Mouse (Mus musculus): ENCODE measurements at regions not wholly inside any gene's neighbourhood (a gene's known extent, or its start where the extent isn't known, plus 50 kb on each side); places are given as distances from the start of the nearest gene placed in this dataset.

DNA sequence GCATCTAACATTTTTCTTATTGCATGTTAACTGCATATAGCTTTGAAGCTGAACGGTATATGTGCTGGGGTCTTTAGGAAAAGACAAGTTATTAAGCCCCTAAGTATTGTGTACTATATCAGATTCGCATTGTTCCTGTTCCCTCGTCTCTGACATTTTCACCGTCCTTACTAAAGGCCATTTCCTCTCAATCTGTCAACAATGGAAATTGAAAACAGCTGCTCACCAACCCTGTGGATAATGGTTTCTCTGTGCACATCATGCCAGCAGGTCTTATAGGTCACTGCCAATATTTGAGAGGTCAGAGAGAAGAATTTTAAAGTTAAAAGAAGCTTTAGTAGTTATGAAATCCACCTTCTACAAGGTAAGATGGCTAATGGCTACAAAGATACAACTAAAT is 797.4 kb upstream of the Impad1 start:
- H3K27ac ChIP-seq (ENCODE audit: low read length), result no peak overlapping the region
- no peak overlapping the region for H3K4me3 ChIP-seq (replicated peaks; ENCODE audit: low read length)
- ATAC-seq, result no peak
- H3K4me1 ChIP-seq (replicated peaks; ENCODE audit: control insufficient read depth, insufficient read depth, low read length), result no peaks in the 10 kb centered on the region
- H3K9me3 ChIP-seq (ENCODE audit: control insufficient read depth, low read length), result no peaks in the 10 kb centered on the region
- H3K4me2 ChIP-seq (ENCODE audit: low read length), result no peak overlapping the region
- H3K36me3 ChIP-seq (ENCODE audit: control insufficient read depth, insufficient read depth), result no peaks in the 10 kb centered on the region
- H3K27me3 ChIP-seq (replicated peaks; ENCODE audit: control insufficient read depth, insufficient read depth, low read length), result no peaks in the 10 kb centered on the region
- 70% methylated on average over 4 of the region's 4 CpGs for WGBS
- no peak overlapping the region for H3K9ac ChIP-seq (replicated peaks; ENCODE audit: low read depth, low read length)

DNA sequence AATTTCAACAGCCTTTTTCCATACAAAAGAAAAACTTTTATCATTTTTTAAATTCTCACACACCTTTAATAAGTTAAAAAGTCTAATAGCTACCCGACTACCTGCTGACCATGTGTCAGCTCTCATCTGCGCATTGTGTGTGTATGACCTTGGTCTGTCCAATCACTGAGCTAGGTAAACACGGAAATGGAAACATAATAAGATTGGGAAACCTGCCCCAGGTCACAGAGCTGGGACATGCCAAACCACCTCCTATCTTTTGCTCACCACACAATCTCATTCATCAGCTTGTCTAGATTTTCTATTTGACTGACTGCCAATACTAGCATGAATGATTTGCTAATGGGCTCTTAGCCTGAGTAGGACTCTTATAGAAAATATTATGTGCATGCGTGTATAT is 794.3 kb upstream of the Impad1 start:
- Histone ChIP-seq H3K4me2 (ENCODE audit: low read length) (no peak overlapping the region), H3K36me3 (ENCODE audit: control insufficient read depth, insufficient read depth) (no peaks in the 10 kb centered on the region), H3K4me1 (replicated peaks; ENCODE audit: control insufficient read depth, insufficient read depth, low read length) (no peaks in the 10 kb centered on the region), H3K27me3 (replicated peaks; ENCODE audit: control insufficient read depth, insufficient read depth, low read length) (no peaks in the 10 kb centered on the region), H3K4me3 (replicated peaks; ENCODE audit: low read length) (no peak overlapping the region), H3K9ac (replicated peaks; ENCODE audit: low read depth, low read length) (no peak overlapping the region), H3K27ac (ENCODE audit: low read length) (no peak overlapping the region), H3K9me3 (ENCODE audit: control insufficient read depth, low read length) (no peaks in the 10 kb centered on the region)
- no peak for ATAC-seq
- WGBS, result 89% methylated on average over 4 of the region's 4 CpGs

DNA sequence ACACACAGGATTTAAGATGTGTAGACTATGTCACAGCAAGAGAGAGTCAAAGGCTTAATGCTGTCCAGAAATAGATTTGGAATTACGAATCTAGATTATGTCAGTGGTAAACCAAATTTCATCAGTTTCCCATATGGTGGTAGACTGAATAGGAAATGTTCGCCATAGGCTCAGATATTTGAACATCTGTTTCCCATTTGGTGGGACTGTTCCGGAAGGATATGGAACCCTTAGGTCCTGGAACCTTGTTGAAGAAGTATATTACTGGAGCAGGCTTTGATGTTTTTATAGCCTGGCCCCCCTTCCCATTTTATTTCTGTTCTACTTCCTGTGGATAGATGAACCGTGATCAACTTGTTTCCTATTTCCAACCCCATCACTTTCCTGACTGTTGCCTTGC is 792.0 kb upstream of the Impad1 start:
- no peak overlapping the region for H3K27ac ChIP-seq (ENCODE audit: low read length)
- no peaks in the 10 kb centered on the region for H3K36me3 ChIP-seq (ENCODE audit: control insufficient read depth, insufficient read depth)
- no peak overlapping the region for H3K9ac ChIP-seq (replicated peaks; ENCODE audit: low read depth, low read length)
- ATAC-seq, result no peak
- H3K27me3 ChIP-seq (replicated peaks; ENCODE audit: control insufficient read depth, insufficient read depth, low read length), result no peaks in the 10 kb centered on the region
- no peak overlapping the region for H3K4me2 ChIP-seq (ENCODE audit: low read length)
- no peaks in the 10 kb centered on the region for H3K4me1 ChIP-seq (replicated peaks; ENCODE audit: control insufficient read depth, insufficient read depth, low read length)
- H3K9me3 ChIP-seq (ENCODE audit: control insufficient read depth, low read length), result no peaks in the 10 kb centered on the region
- no peak overlapping the region for H3K4me3 ChIP-seq (replicated peaks; ENCODE audit: low read length)
- 88% methylated on average over 4 of the region's 4 CpGs for WGBS

GRCm38 (mm10) chr4:5583989-5584677 is 791.0 kb upstream of the Impad1 start:
- H3K36me3 ChIP-seq (ENCODE audit: control insufficient read depth, insufficient read depth), result no peaks in the 10 kb centered on the region
- H3K9ac ChIP-seq (replicated peaks; ENCODE audit: low read depth, low read length), result no peak overlapping the region
- no peaks in the 10 kb centered on the region for H3K27me3 ChIP-seq (replicated peaks; ENCODE audit: control insufficient read depth, insufficient read depth, low read length)
- WGBS, result 67% methylated on average over 6 of the region's 6 CpGs
- H3K4me3 ChIP-seq (replicated peaks; ENCODE audit: low read length), result no peak overlapping the region
- no peaks in the 10 kb centered on the region for H3K9me3 ChIP-seq (ENCODE audit: control insufficient read depth, low read length)
- H3K4me1 ChIP-seq (replicated peaks; ENCODE audit: control insufficient read depth, insufficient read depth, low read length), result no peaks in the 10 kb centered on the region
- no peak overlapping the region for H3K27ac ChIP-seq (ENCODE audit: low read length)
- ATAC-seq, result peak; percentile 15; the same call in 1 of the 2 replicates
- no peak overlapping the region for H3K4me2 ChIP-seq (ENCODE audit: low read length)

GRCm38 (mm10) chr4:5568076-5568475 is 774.9 kb upstream of the Impad1 start:
- Histone ChIP-seq H3K27me3 (replicated peaks; ENCODE audit: control insufficient read depth, insufficient read depth, low read length) (no peaks in the 10 kb centered on the region), H3K27ac (ENCODE audit: low read length) (no peak overlapping the region), H3K4me1 (replicated peaks; ENCODE audit: control insufficient read depth, insufficient read depth, low read length) (no peaks in the 10 kb centered on the region), H3K4me3 (replicated peaks; ENCODE audit: low read length) (no peak overlapping the region), H3K9me3 (ENCODE audit: control insufficient read depth, low read length) (no peaks in the 10 kb centered on the region), H3K9ac (replicated peaks; ENCODE audit: low read depth, low read length) (no peak overlapping the region), H3K4me2 (ENCODE audit: low read length) (no peak overlapping the region), H3K36me3 (ENCODE audit: control insufficient read depth, insufficient read depth) (no peaks in the 10 kb centered on the region)
- no peak for ATAC-seq

GRCm38 (mm10) chr4:5560001-5560657 is 767.0 kb upstream of the Impad1 start:
- Histone ChIP-seq H3K4me1 (replicated peaks; ENCODE audit: control insufficient read depth, insufficient read depth, low read length) (no peaks in the 10 kb centered on the region), H3K9me3 (ENCODE audit: control insufficient read depth, low read length) (no peaks in the 10 kb centered on the region), H3K27me3 (replicated peaks; ENCODE audit: control insufficient read depth, insufficient read depth, low read length) (no peaks in the 10 kb centered on the region), H3K4me3 (replicated peaks; ENCODE audit: low read length) (no peak overlapping the region), H3K4me2 (ENCODE audit: low read length) (no peak overlapping the region), H3K27ac (ENCODE audit: low read length) (no peak overlapping the region), H3K36me3 (ENCODE audit: control insufficient read depth, insufficient read depth) (no peaks in the 10 kb centered on the region), H3K9ac (replicated peaks; ENCODE audit: low read depth, low read length) (no peak overlapping the region)
- no peak for ATAC-seq
- 68% methylated on average over 3 of the region's 3 CpGs for WGBS

DNA sequence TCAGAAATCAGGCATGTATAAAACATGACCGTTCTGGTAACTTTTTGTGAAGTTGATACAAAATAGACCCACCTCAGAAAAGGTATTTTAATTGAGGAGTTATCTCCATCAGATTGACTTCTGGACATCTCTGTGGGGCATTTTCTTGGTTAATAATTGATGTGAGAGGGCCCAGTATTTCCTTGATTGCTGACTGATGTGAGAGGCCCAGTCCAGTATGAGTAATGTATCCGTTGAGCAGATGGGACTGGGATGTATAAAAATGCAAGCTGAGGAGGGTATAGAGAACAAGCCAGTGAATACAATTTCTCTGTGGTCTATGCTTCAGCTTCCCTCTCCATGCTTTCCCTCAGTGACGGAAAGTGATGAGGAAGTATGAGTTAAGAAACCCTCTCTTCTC is 747.0 kb upstream of the Impad1 start:
- H3K4me3 ChIP-seq (replicated peaks; ENCODE audit: low read length), result no peak overlapping the region
- no peak overlapping the region for H3K27ac ChIP-seq (ENCODE audit: low read length)
- no peak overlapping the region for H3K9ac ChIP-seq (replicated peaks; ENCODE audit: low read depth, low read length)
- no peaks in the 10 kb centered on the region for H3K4me1 ChIP-seq (replicated peaks; ENCODE audit: control insufficient read depth, insufficient read depth, low read length)
- no peaks in the 10 kb centered on the region for H3K27me3 ChIP-seq (replicated peaks; ENCODE audit: control insufficient read depth, insufficient read depth, low read length)
- H3K9me3 ChIP-seq (ENCODE audit: control insufficient read depth, low read length), result no peaks in the 10 kb centered on the region
- H3K4me2 ChIP-seq (ENCODE audit: low read length), result no peak overlapping the region
- no peaks in the 10 kb centered on the region for H3K36me3 ChIP-seq (ENCODE audit: control insufficient read depth, insufficient read depth)
- ATAC-seq, result no peak
- WGBS, result 90% methylated on average over 3 of the region's 3 CpGs

GRCm38 (mm10) chr4:5530416-5530815 is 737.3 kb upstream of the Impad1 start:
- ATAC-seq, result no peak
- 52% methylated on average over 4 of the region's 4 CpGs for WGBS

GRCm38 (mm10) chr4:5518522-5518921 is 725.4 kb upstream of the Impad1 start:
- H3K27me3 ChIP-seq (replicated peaks; ENCODE audit: control insufficient read depth, insufficient read depth, low read length), result no peaks in the 10 kb centered on the region
- no peak overlapping the region for H3K27ac ChIP-seq (ENCODE audit: low read length)
- 89% methylated on average over 2 of the region's 2 CpGs for WGBS
- H3K4me2 ChIP-seq (ENCODE audit: low read length), result no peak overlapping the region
- ATAC-seq, result no peak
- H3K36me3 ChIP-seq (ENCODE audit: control insufficient read depth, insufficient read depth), result no peaks in the 10 kb centered on the region
- no peaks in the 10 kb centered on the region for H3K9me3 ChIP-seq (ENCODE audit: control insufficient read depth, low read length)
- no peaks in the 10 kb centered on the region for H3K4me1 ChIP-seq (replicated peaks; ENCODE audit: control insufficient read depth, insufficient read depth, low read length)
- H3K9ac ChIP-seq (replicated peaks; ENCODE audit: low read depth, low read length), result no peak overlapping the region
- H3K4me3 ChIP-seq (replicated peaks; ENCODE audit: low read length), result no peak overlapping the region

More at GRCm38 (mm10) chr4:5530416-5530815, 737.3 kb upstream of the Impad1 start:
- Histone ChIP-seq H3K9me3 (ENCODE audit: control insufficient read depth, low read length) (no peaks in the 10 kb centered on the region), H3K4me2 (ENCODE audit: low read length) (no peak overlapping the region), H3K27me3 (replicated peaks; ENCODE audit: control insufficient read depth, insufficient read depth, low read length) (no peaks in the 10 kb centered on the region), H3K4me1 (replicated peaks; ENCODE audit: control insufficient read depth, insufficient read depth, low read length) (no peaks in the 10 kb centered on the region), H3K36me3 (ENCODE audit: control insufficient read depth, insufficient read depth) (no peaks in the 10 kb centered on the region), H3K9ac (replicated peaks; ENCODE audit: low read depth, low read length) (no peak overlapping the region), H3K27ac (ENCODE audit: low read length) (no peak overlapping the region), H3K4me3 (replicated peaks; ENCODE audit: low read length) (no peak overlapping the region)
